Mouse (Mus musculus) liver, embryonic 15.5 days (tissue): Measurements from ENCODE around the gene Vti1a. TPM values are rescaled to one million over a fixed set of nuclear protein-coding genes. Genes with fewer than 3 reads are reported as not detected.

Source experiments
- ATAC-seq: fragments of 200-750 bp; cut with Nextera tagmentation; 2 replicates; pipeline ENCODE4 v1.8.0; 2017; ENCODE audit warnings: moderate number of reproducible peaks, mild to moderate bottlenecking, moderate library complexity; ENCODE audit not compliant: insufficient read depth
- H3K27ac ChIP-seq: fragments of 300-500 bp; sonication (generic); replicated peaks from 2 replicates; pipeline ENCODE4 v1.5.1; 2015; ENCODE audit warnings: mild to moderate bottlenecking, inconsistent platforms
- H3K27me3 ChIP-seq: fragments of 300-500 bp; sonication (generic); 2 replicates; pipeline ENCODE4 v1.6.1; 2015; ENCODE audit warnings: mild to moderate bottlenecking, inconsistent platforms
- H3K36me3 ChIP-seq: fragments of 300-500 bp; sonication (generic); replicated peaks from 2 replicates; pipeline ENCODE4 v1.6.1; 2015; ENCODE audit warnings: moderate library complexity, mild to moderate bottlenecking, inconsistent platforms
- H3K4me1 ChIP-seq: fragments of 300-500 bp; sonication (generic); replicated peaks from 2 replicates; pipeline ENCODE4 v1.6.1; 2015; ENCODE audit warnings: inconsistent platforms
- H3K4me2 ChIP-seq: fragments of 300-500 bp; sonication (generic); 2 replicates; pipeline ENCODE4 v1.6.1; 2015; ENCODE audit warnings: moderate library complexity, mild to moderate bottlenecking, inconsistent platforms
- H3K4me3 ChIP-seq: fragments of 300-500 bp; sonication (generic); replicated peaks from 2 replicates; pipeline ENCODE4 v1.5.1; 2015; ENCODE audit warnings: mild to moderate bottlenecking, inconsistent platforms
- H3K9ac ChIP-seq: fragments of 300-500 bp; sonication (generic); 2 replicates; pipeline ENCODE4 v1.6.1; 2015; ENCODE audit warnings: moderate library complexity, mild to moderate bottlenecking, inconsistent platforms
- H3K9me3 ChIP-seq: fragments of 300-500 bp; sonication (generic); replicated peaks from 2 replicates; pipeline ENCODE4 v1.6.1; 2016; ENCODE audit warnings: inconsistent platforms
- whole genome bisulfite sequencing: fragments of 180-500 bp; shearing (Covaris S2); methylation state at CpG from one replicate; pipeline ENCODE4 v1.1.7; 2015; ENCODE audit warnings: mixed read lengths; ENCODE audit not compliant: insufficient replicate concordance; 5-methylcytosine and 5-hydroxymethylcytosine counted together
- polyA plus RNA-seq: library from polyadenylated mRNA; unstranded; fragments of >200 nt; fragmentation: Nextera tagmentation; extraction: Ambion mirVana; gene quantifications from 2 replicates; pipeline ENCODE4 v1.2.1, GENCODE M21; 2015

The Vti1a gene
- polyA plus RNA-seq, 1 experiment from 2014 or later: 13.7 TPM

DNA sequence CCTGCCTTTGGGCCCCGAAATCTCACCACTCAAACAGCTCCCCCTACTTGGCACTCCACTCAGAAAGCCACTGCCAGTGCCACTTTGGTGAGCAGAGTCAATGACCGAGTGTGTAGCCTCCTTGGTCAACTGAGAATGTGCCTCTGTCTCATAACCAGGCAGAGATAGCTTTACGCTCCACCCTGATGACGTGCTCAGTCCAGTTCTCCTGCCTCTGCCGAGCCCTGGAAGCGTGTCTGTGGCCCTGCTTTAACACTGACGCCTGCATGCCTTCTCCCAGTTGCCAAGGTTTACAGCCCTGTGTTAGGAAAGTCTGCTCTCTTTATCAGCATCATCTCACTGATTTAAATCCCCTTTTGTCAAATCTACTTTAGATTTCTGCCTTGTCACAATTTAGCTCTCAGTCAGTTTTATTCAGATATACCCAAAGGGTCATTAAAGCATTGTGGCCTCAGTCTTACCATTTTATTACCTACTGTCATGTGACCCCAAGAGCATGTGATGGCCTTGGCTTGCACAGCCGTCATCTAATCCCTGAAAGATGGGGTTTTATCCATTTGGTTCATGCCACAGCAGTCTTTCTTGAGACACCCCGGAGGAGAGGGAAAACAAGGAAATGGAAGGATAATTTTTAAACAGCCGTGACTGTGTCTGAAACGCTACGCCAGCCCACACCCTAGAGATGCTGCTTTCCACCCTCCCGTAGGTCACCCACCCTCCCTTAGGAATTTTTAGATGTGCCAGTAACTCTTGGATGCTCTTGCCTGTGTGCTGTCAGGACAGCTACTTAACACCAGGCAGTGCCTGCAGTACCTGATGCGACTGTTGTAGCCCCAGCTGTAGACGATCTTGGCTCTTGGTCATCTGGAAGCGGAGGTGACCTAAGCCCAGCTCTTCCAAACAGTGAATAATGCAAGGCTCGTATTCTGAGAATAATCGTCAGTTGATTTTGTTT is 269.5 kb downstream of the Vti1a start:
- H3K9ac ChIP-seq: no peak overlapping the region
- WGBS: 72% methylated on average over 18 of the region's 18 CpGs
- no peak overlapping the region for H3K4me2 ChIP-seq
- ATAC-seq: no peak
- no peaks in the 10 kb centered on the region for H3K27me3 ChIP-seq
- no peaks in the 10 kb centered on the region for H3K9me3 ChIP-seq
- no peaks in the 10 kb centered on the region for H3K36me3 ChIP-seq
- H3K4me1 ChIP-seq: no peaks in the 10 kb centered on the region
- no peak overlapping the region for H3K27ac ChIP-seq
- H3K4me3 ChIP-seq: no peak overlapping the region

DNA sequence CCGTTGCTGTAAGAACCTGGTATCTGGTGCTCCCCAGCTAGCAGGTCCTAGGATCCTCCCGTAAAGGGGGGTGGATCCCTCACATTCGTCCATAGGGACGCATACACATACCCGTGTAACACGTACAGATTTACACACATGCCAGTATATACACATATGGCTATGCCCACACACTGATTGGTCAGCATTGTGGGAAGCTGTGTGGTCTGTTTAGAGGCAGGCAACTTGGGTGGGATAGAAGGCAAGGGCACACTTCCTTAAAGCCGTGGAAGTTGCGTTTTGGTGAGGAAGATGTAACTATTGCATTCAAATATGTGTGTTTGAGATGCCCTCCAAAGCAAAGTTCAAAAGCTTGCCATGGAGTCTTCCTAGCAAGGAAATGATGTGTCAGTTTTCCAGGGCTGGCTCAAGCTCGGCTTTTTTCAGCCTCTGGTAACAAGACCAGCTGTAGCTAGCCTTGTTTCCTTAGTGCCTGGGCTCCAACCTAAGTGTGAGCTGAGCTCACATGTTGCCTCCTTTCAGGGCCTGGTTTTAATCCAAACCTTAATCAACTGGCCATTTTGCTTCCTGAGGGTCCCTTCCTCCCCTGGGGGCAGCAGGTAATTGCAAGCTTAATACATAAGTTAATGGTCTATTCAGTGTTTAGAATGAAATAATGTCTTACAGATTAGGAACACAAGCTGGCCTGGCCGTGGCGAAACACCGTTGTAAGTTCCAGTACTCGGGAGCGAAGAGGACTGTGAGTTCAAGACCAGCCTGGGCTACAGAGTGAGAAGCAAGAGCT is 271.7 kb downstream of the Vti1a start:
- Histone ChIP-seq H3K27ac (no peak overlapping the region), H3K36me3 (no peaks in the 10 kb centered on the region), H3K9ac (no peak overlapping the region), H3K27me3 (no peaks in the 10 kb centered on the region), H3K4me3 (no peak overlapping the region), H3K4me1 (no peaks in the 10 kb centered on the region), H3K4me2 (no peak overlapping the region), H3K9me3 (no peaks in the 10 kb centered on the region)
- WGBS: 74% methylated on average over 14 of the region's 14 CpGs
- no peak for ATAC-seq

DNA sequence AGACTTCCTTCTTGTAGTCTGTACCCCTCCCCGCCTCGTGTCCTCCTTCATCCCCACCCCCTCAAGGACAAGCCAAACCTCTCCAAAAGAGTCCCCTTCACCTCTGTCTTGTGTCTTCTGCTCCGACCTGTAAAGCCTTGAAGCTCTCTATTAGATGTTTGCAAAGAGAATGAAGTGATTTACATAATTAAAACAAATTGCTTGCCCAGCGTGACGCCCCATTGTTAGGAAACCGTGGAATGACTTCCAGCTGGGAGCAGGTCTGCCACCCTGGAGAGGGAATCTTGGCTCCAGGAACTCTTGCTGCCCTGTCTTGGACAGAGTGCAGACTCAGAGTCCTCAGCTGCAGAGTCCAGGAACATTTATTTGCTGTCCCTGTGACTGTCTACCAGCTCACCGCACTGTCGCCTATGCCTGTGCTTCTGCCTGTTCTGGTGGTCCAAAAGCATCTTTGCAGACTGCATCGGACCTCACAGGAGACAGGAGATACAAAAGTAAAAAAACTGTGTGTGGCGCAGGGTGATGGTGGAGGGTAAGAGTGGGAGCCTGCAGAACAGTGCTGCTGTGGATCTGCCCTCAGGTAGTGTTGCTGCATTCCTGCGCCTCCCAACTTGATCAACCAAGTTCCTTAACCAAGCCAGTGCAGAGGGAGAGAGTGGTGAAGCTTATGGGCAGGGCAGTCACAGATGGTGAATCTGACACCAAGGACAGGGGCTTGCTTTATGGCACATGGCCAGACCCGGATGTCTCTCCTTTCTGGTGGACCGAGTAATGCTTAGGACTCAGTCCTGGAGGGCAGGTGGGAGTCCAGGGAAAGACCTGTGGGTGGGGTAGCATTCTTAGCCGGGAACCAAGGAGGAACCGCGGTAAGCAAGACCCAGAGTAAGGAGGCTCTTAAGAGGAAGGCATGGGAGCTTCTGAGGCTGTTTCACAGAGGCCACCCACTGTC is 273.1 kb downstream of the Vti1a start:
- Histone ChIP-seq H3K27me3 (no peaks in the 10 kb centered on the region), H3K27ac (no peak overlapping the region), H3K4me3 (no peak overlapping the region), H3K4me2 (no peak overlapping the region), H3K9me3 (no peaks in the 10 kb centered on the region), H3K36me3 (no peaks in the 10 kb centered on the region), H3K9ac (no peak overlapping the region), H3K4me1 (peaks cover 7% of the 10 kb centered on the region; the same call in 1 of the 2 replicates)
- 66% methylated on average over 16 of the region's 16 CpGs for WGBS
- no peak for ATAC-seq

DNA sequence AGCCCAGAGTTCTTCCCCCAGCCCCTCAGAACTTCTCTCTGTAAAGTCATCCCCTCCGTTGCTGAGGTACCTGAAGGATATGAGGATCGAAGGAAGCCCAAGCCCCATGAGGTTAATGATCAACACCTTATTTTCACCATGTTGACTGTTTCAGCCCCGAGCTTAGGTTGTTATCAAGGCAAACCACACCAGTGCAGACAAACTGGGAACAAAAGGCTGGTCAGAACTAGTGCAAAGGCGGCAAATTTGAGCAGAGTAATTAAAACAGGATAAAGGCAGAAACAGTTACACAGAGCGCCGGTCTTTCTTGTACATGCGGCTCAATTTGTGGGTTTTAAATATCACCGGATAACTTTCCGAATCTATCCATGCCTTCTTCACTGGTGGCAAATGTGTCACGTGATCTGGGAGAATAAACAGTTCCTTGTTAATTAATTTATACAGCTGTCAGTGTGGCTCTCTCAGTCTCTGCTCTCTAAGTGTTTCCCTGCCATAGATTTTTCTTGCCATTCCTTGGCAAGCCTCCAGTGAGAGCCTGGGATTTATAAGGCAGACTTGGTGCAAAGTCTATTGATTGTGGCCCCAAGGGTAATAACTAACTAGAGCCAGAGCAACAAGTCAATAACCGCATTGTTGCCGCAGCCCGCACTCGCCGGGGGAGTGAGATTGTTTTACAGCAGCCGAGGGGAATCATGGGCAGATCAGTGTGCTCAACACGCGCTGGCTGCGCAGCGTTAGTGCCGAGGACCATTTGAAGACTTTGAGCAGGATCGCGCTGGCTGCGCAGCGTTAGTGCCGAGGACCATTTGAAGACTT is 277.0 kb downstream of the Vti1a start:
- Histone ChIP-seq H3K27ac (peak overlapping the region; percentile 33), H3K4me3 (no peak overlapping the region), H3K36me3 (no peaks in the 10 kb centered on the region), H3K4me2 (peak overlapping the region; percentile 20; the same call in 1 of the 2 replicates), H3K9ac (no peak overlapping the region), H3K9me3 (no peaks in the 10 kb centered on the region), H3K4me1 (peaks cover 17% of the 10 kb centered on the region; the same call in 1 of the 2 replicates), H3K27me3 (no peaks in the 10 kb centered on the region)
- 73% methylated on average over 26 of the region's 26 CpGs for WGBS
- peak; percentile 22; the same call in 1 of the 2 replicates for ATAC-seq

DNA sequence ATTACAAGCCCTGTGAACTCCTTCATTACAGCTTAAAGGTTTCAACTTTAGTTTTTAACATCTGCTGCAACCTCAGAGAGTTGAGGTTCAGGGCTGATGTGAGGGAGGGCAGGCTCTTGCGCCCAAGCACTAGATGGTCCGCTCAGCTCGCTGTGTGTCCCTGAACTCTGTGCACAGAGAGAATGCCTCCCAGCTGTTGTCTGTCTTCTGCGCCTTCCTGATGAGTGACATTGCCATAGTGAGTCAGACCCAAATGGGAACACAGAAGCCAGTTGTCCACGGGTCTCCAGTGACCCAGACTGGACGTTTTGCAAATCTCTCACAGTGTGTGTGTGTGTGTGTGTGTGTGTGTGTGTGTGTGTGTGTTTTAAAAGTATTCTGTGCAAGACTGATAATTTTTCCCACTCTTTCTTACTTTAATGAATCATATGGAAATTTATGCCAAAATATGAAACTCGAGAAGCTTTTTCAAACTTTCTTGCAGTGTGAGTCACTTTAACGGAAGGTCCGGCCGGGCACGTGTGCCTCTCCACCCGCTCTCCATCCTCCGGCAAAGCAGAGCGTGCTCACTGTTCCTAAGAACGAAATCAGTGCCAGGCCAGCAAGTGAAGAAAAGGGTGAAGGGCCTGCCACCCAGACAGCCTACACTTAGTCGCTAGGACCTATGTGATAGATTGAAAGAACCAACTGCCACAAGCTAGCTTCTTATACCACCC is 277.8 kb downstream of the Vti1a start:
- H3K27me3 ChIP-seq: no peaks in the 10 kb centered on the region
- no peaks in the 10 kb centered on the region for H3K9me3 ChIP-seq
- H3K9ac ChIP-seq: no peak overlapping the region
- H3K4me1 ChIP-seq: peaks cover 17% of the 10 kb centered on the region; the same call in 1 of the 2 replicates
- H3K27ac ChIP-seq: peak overlapping the region; percentile 33; the same call in 1 of the 2 replicates
- ATAC-seq: no peak
- 69% methylated on average over 16 of the region's 16 CpGs for WGBS
- H3K36me3 ChIP-seq: no peaks in the 10 kb centered on the region
- no peak overlapping the region for H3K4me3 ChIP-seq
- no peak overlapping the region; the same call in 1 of the 2 replicates for H3K4me2 ChIP-seq

DNA sequence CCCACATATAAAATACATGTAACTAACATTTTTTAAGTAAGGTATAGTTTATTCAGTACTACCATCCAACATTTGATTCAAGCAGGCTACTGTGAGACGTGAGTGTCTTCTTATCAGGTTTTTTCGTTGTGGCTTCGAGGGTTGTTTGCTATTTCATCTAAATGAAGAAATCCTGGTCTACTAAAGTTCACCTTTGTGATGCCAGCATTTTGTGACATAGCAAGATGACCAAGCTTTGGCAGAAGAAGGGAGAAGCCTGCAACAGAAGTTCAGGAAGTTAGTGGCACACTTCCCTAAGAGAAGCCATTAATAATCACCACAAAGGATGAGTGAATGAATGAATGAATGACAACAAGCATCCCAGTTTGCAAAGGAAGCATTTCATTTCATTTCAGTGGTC is 278.4 kb downstream of the Vti1a start:
- Histone ChIP-seq H3K27ac (no peak overlapping the region), H3K4me2 (no peak overlapping the region), H3K4me1 (peaks cover 17% of the 10 kb centered on the region; the same call in 1 of the 2 replicates), H3K9me3 (no peaks in the 10 kb centered on the region), H3K27me3 (no peaks in the 10 kb centered on the region), H3K36me3 (no peaks in the 10 kb centered on the region), H3K9ac (no peak overlapping the region), H3K4me3 (no peak overlapping the region)
- no peak for ATAC-seq
- 72% methylated on average over 3 of the region's 3 CpGs for whole genome bisulfite sequencing

DNA sequence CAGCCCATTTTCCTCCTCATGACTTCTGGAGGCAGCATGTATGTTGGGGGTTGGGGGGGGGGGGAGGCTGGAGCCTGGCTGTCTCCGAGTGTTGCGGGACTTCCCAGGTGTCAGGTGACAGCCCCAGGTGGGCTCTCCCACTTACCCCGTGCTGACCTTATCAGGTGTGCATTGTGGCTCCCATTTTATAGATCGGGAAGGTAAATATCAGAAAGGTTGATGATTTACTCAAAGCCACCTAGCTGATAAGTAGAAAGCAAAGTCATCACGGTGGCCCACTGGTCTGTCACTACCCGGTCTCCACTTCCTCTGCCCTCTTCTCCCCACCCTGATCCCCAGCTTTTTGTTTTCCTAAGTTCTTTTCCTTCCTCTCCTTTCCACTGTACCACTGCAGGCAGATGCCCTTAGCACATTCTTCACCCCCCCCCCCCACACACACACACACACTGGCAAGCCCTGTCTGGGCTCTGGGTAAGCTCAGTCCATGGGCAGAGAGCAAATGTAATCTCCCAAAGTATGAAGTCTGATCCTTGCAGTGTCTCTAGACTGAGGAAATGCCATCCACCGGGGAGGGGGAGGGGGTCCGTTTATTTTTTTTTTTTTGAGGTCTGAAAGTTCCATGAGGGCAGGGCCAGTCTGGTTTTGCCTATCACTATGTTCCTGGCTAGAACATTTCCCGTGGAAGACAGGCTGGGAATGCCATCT is 280.0 kb downstream of the Vti1a start:
- 42% methylated on average over 9 of the region's 9 CpGs for WGBS
- Histone ChIP-seq H3K4me2 (no peak overlapping the region), H3K4me3 (no peak overlapping the region), H3K27ac (peak overlapping the region; percentile 61), H3K9ac (no peak overlapping the region), H3K4me1 (peaks cover 17% of the 10 kb centered on the region; the same call in 1 of the 2 replicates), H3K27me3 (no peaks in the 10 kb centered on the region), H3K36me3 (no peaks in the 10 kb centered on the region), H3K9me3 (no peaks in the 10 kb centered on the region)
- ATAC-seq: peak; percentile 68

DNA sequence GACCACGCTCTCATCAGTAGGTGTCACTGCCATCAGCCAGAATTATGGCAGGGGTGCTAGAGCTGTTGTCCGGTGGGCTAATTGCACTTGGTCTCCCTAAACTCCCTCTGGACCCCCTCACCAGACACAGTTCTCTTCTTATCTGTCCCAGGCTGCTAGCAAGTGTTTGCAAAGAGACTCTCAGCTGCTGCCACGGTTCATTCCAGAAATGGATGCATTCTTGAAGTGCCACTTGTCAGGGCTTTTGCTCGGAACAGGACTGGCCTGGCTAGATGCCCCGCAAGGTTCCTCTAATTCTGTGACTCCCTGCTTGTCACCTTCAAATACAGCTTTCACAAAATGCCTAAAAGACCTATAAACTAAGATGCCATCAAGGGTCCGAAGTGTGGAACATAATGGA is 280.7 kb downstream of the Vti1a start:
- ATAC-seq: no peak
- H3K4me2 ChIP-seq: no peak overlapping the region
- no peaks in the 10 kb centered on the region for H3K27me3 ChIP-seq
- H3K9ac ChIP-seq: no peak overlapping the region
- H3K9me3 ChIP-seq: no peaks in the 10 kb centered on the region
- 64% methylated on average over 6 of the region's 6 CpGs for WGBS
- H3K36me3 ChIP-seq: no peaks in the 10 kb centered on the region
- no peak overlapping the region for H3K4me3 ChIP-seq
- peaks cover 17% of the 10 kb centered on the region; the same call in 1 of the 2 replicates for H3K4me1 ChIP-seq
- peak overlapping the region; percentile 61; the same call in 1 of the 2 replicates for H3K27ac ChIP-seq

DNA sequence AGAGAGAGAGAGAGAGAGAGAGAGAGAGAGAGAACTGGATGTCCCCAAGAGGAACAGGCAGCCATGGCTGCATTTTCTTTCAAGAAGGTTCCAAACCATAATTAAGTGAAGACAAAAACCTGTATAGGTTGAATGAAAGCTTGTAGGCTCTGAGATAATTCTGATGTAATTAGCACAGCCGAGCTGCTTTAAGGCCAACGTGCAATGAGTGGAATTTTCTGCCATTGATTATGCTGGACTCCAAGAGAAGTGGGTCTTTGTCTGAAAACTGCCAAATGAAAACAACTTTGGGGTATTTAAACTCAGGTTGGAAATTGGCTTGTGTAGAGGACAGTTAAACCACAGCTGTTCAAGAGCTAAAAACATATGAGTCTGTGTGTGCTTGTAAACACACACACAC is 281.2 kb downstream of the Vti1a start:
- peaks cover 17% of the 10 kb centered on the region; the same call in 1 of the 2 replicates for H3K4me1 ChIP-seq
- H3K9ac ChIP-seq: no peak overlapping the region
- 59% methylated on average over 2 of the region's 2 CpGs for WGBS
- H3K9me3 ChIP-seq: no peaks in the 10 kb centered on the region
- no peaks in the 10 kb centered on the region for H3K36me3 ChIP-seq
- no peak overlapping the region for H3K27ac ChIP-seq
- ATAC-seq: no peak
- no peak overlapping the region for H3K4me2 ChIP-seq
- no peaks in the 10 kb centered on the region for H3K27me3 ChIP-seq
- no peak overlapping the region for H3K4me3 ChIP-seq
